Mouse (Mus musculus) activated CD4-positive, CD25-positive, alpha-beta regulatory T cell (primary cell): ENCODE results near the gene Vmn2r58. TPM values are rescaled to one million over a fixed set of nuclear protein-coding genes. Genes with fewer than 3 reads are reported as not detected.

ENCODE experiments used
- polyA plus RNA-seq, 2 experiments: library from polyadenylated mRNA; unstranded; fragments of 100-300 nt; shearing (Covaris generic); gene quantifications; one replicate each; pipeline ENCODE4 v1.2.1; 2017

Gene Vmn2r58
- polyA plus RNA-seq: under 1 TPM in 1 of 2 experiments, not detected in 1; 0.12 TPM

DNA sequence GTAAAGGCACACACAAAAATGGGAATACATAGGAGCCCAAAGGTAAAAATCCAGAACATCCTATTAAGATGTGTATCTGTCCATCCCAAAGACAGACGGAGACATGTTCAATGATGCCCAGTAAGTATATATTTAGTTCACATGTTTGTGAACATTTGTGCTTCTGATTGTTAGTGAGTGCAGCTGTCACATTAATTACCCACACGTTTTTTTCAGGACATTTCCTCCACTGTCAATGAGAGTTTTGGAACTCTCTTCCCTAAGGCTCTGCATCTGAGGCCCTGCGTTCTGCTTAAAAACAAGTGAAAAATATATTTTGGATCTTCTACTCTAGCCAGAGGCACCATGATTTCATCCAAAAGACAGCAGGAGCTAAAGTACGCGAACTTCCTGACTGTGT, at the start of gene Vmn2r58:
TSS of gene Vmn2r58 (minus strand) at position 101 of the 400 bp plus-strand sequence.

Other genes starting within 250 kb of the Vmn2r58 start
- 10 to 100 TPM in 1 of 2 experiments, 1 to 10 TPM in 1; 9.5 to 12.5 TPM for gene Zfp788, start 239.5 kb downstream of the Vmn2r58 start, polyA plus RNA-seq
- under 1 TPM; 0.01 to 0.15 TPM for gene Vmn2r59, start 186.3 kb upstream of the Vmn2r58 start, polyA plus RNA-seq
- gene Vmn2r60, start 235.1 kb upstream of the Vmn2r58 start, polyA plus RNA-seq: under 1 TPM; 0.02 to 0.05 TPM